8 mouse cellular contexts compared by ENCODE assay signal in genomic region chr9:121247956-121248775, GRCm38 (mm10). TPM values are rescaled to one million over a fixed set of nuclear protein-coding genes. Genes with fewer than 3 reads are reported as not detected.
DNase-seq lines count a peak whose midpoint lies in the region; ATAC-seq and TF ChIP-seq lines count a peak whose summit lies in the region.

No protein-coding gene starts in this region.

- no peak overlapping the region for H3K9ac ChIP-seq in intestine, postnatal 0 days (ENCODE audit: low read depth, low read length)

- H3K36me3 ChIP-seq in intestine, postnatal 0 days (ENCODE audit: control insufficient read depth, insufficient read depth): no peaks in the 10 kb centered on the region
- no peaks in the 10 kb centered on the region for H3K36me3 ChIP-seq in splenic B cell, adult 2 months (ENCODE audit: control insufficient read depth, insufficient read depth, low read length, poor library complexity, severe bottlenecking)

- WGBS in intestine, postnatal 0 days: 61% methylated on average over 12 of the region's 12 CpGs

- ATAC-seq in CD4-positive, CD25-positive, alpha-beta regulatory T cell, adult 4 months: no peak
- ATAC-seq in intestine, postnatal 0 days: 0 out of 2 replicates have a peak, but pooled peaks have one; percentile 19
- 0 out of 2 replicates have a peak, but pooled peaks have one; percentile 42 for ATAC-seq in monocyte, adult 5-6 weeks (replicated peaks; ENCODE audit: insufficient number of reproducible peaks, low FRiP score, low TSS enrichment, poor library complexity, severe bottlenecking)

- H3K9me3 ChIP-seq in intestine, postnatal 0 days (ENCODE audit: control insufficient read depth): no peaks in the 10 kb centered on the region

- H3K4me1 ChIP-seq in intestine, postnatal 0 days (replicated peaks; ENCODE audit: control insufficient read depth, insufficient read depth, low read length): no peaks in the 10 kb centered on the region

- H3K4me3 ChIP-seq in intestine, postnatal 0 days (ENCODE audit: low read depth, low read length): no peak overlapping the region

- DNase-seq in CD4-positive, CD25-positive, alpha-beta regulatory T cell, adult 2 months (ENCODE audit: low read depth, low spot score): peak; percentile 93
- peak; percentile 89 to 94 for DNase-seq in cerebellum, postnatal 14 days
- peak; percentile 86 for DNase-seq in gastrocnemius, adult 18-20 months (ENCODE audit: low spot score)
- DNase-seq in left cerebral cortex, postnatal 4 days: peak; percentile 91
- peak; percentile 90 for DNase-seq in splenic B cell, adult 2 months (ENCODE audit: low read depth, low spot score)

- H3K4me2 ChIP-seq in intestine, postnatal 0 days (replicated peaks; ENCODE audit: low read depth): no peak overlapping the region

- peak; percentile 84 for TF ChIP-seq CTCF in intestine, postnatal 0 days (IDR thresholded peaks at IDR 0.05; ENCODE audit: low read depth)

- no peak overlapping the region for H3K27ac ChIP-seq in intestine, postnatal 0 days (ENCODE audit: low read depth, low read length)

- intact Hi-C loops in left cerebral cortex, postnatal 4 days (cut with DNase I): no loop called here

- no peaks in the 10 kb centered on the region for H3K27me3 ChIP-seq in intestine, postnatal 0 days (replicated peaks; ENCODE audit: control insufficient read depth, insufficient read depth, low read length)
- H3K27me3 ChIP-seq in splenic B cell, adult 2 months (ENCODE audit: control insufficient read depth, insufficient read depth, low read length, poor library complexity, severe bottlenecking): no peaks in the 10 kb centered on the region

RNA-seq across cellular contexts. Expression of gene Ulk4, which starts 28.8 kb away (rescaled TPM):
- 1 to 10 TPM; 1.5 to 6.2 TPM for polyA plus RNA-seq in CD4-positive, CD25-positive, alpha-beta regulatory T cell, adult 4 months (2017; shearing (Covaris generic))
- total RNA-seq in gastrocnemius, adult 18-20 months (2021): under 1 TPM; 0.07 TPM
- 108 and 111 TPM in 2 replicates for polyA plus RNA-seq in intestine, postnatal 0 days (2015; fragmentation: Nextera tagmentation; extraction: Ambion mirVana)
- total RNA-seq in left cerebral cortex, postnatal 4 days (2021): 1 to 10 TPM; 7.9 to 8.0 TPM
- 1.1 to 7.0 TPM (median 3.2 TPM) in 3 replicates for total RNA-seq in monocyte, adult 5-6 weeks (2017)

RNA-seq across cellular contexts. Expression of gene Trak1, which starts 49.1 kb away (rescaled TPM):
- polyA plus RNA-seq in CD4-positive, CD25-positive, alpha-beta regulatory T cell, adult 4 months (2017; shearing (Covaris generic)): 10 to 100 TPM in 1 of 2 experiments, 1 to 10 TPM in 1; 8.9 to 10.7 TPM
- total RNA-seq in gastrocnemius, adult 18-20 months (2021): 100 to 1,000 TPM; 172 to 191 TPM
- 16.3 and 17.2 TPM in 2 replicates for polyA plus RNA-seq in intestine, postnatal 0 days (2015; fragmentation: Nextera tagmentation; extraction: Ambion mirVana)
- 100 to 1,000 TPM; 208 to 215 TPM for total RNA-seq in left cerebral cortex, postnatal 4 days (2021)
- 26.0 to 55.3 TPM (median 29.2 TPM) in 3 replicates for total RNA-seq in monocyte, adult 5-6 weeks (2017)
